Mouse (Mus musculus) MEL (cell line): ENCODE data around the gene Lrp10. TPM values are rescaled to one million over a fixed set of nuclear protein-coding genes. Genes with fewer than 3 reads are reported as not detected.

Experiments
- DNase-seq: peaks from one replicate; pipeline ENCODE4 v3.0.0; 2011; ENCODE audit warnings: low read depth, low spot score
- H3K27ac ChIP-seq: 2 replicates; pipeline ENCODE4 v1.5.1; 2012; ENCODE audit warnings: low read depth, mild to moderate bottlenecking, control low read depth, low read length, moderate library complexity; ENCODE audit not compliant: control insufficient read depth
- H3K27me3 ChIP-seq, 2 experiments: fragments of 150-350 bp in 1 of 2; sonication (generic) in 1 of 2; 2 replicates each; pipeline ENCODE4 v1.6.1; 2012; ENCODE audit warnings: low read length in 2 of 2, mild to moderate bottlenecking in 2 of 2, improper control_type of control experiment in 1 of 2, moderate library complexity in 1 of 2; ENCODE audit not compliant: insufficient read depth in 2 of 2, control insufficient read depth in 1 of 2
- H3K36me3 ChIP-seq, 2 experiments: 2 replicates each; pipeline ENCODE4 v1.6.1; 2012 to 2014; ENCODE audit warnings: low read length in 2 of 2, improper control_type of control experiment in 1 of 2, inconsistent platforms in 1 of 2, mild to moderate bottlenecking in 1 of 2; ENCODE audit not compliant: insufficient read depth in 2 of 2, control insufficient read depth in 1 of 2
- H3K4me1 ChIP-seq, 2 experiments: fragments of 150-350 bp in 1 of 2; sonication (generic) in 1 of 2; 2 replicates each; pipeline ENCODE4 v1.6.1; 2012; ENCODE audit warnings: low read length in 2 of 2, improper control_type of control experiment in 1 of 2, mild to moderate bottlenecking in 1 of 2; ENCODE audit not compliant: insufficient read depth in 2 of 2, control insufficient read depth in 1 of 2
- H3K4me3 ChIP-seq, 2 experiments: fragments of 150-350 bp in 1 of 2; sonication (generic) in 1 of 2; 2 replicates each; pipeline ENCODE4 v1.5.1; 2012; ENCODE audit warnings: low read depth in 2 of 2, low read length in 2 of 2, mild to moderate bottlenecking in 2 of 2, moderate library complexity in 2 of 2, control low read depth in 1 of 2, improper control_type of control experiment in 1 of 2; ENCODE audit not compliant: control insufficient read depth in 1 of 2, insufficient read depth in 1 of 2
- H3K79me2 ChIP-seq: 2 replicates; pipeline ENCODE4 v1.6.1; 2012; ENCODE audit warnings: mild to moderate bottlenecking, low read length, moderate library complexity; ENCODE audit not compliant: control insufficient read depth, poor library complexity, insufficient read depth
- H3K9ac ChIP-seq: 2 replicates; pipeline ENCODE4 v1.6.1; 2012; ENCODE audit warnings: low read depth, mild to moderate bottlenecking, control low read depth, low read length, moderate library complexity; ENCODE audit not compliant: control insufficient read depth, poor library complexity, severe bottlenecking
- H3K9me3 ChIP-seq: fragments of 150-350 bp; sonication (generic); replicated peaks from 2 replicates; pipeline ENCODE4 v1.6.1; 2012; ENCODE audit warnings: mild to moderate bottlenecking, low read length, improper control_type of control experiment, moderate library complexity; ENCODE audit not compliant: insufficient read depth
- BHLHE40 ChIP-seq: IDR thresholded peaks from 2 replicates; pipeline ENCODE4 v1.6.1; 2012; ENCODE audit warnings: low read depth, mild to moderate bottlenecking, inconsistent platforms, low read length, improper control_type of control experiment, borderline replicate concordance
- CHD1 ChIP-seq: IDR thresholded peaks from 2 replicates; pipeline ENCODE4 v1.6.1; 2012; ENCODE audit warnings: low read depth, mild to moderate bottlenecking, inconsistent platforms, low read length, improper control_type of control experiment
- CHD2 ChIP-seq: IDR thresholded peaks from 2 replicates; pipeline ENCODE4 v1.6.1; 2011; ENCODE audit warnings: low read length, improper control_type of control experiment
- E2F4 ChIP-seq: IDR thresholded peaks from 2 replicates; pipeline ENCODE4 v1.6.1; 2011; ENCODE audit warnings: low read depth, low read length, improper control_type of control experiment, borderline replicate concordance
- ELF1 ChIP-seq: IDR thresholded peaks from 2 replicates; pipeline ENCODE4 v1.6.1; 2014; ENCODE audit warnings: low read depth, mild to moderate bottlenecking, inconsistent platforms, low read length, improper control_type of control experiment, moderate library complexity
- GABPA ChIP-seq: IDR thresholded peaks from 2 replicates; pipeline ENCODE4 v1.6.1; 2012; ENCODE audit warnings: low read depth, mild to moderate bottlenecking, inconsistent platforms, low read length, improper control_type of control experiment, moderate library complexity
- HCFC1 ChIP-seq: IDR thresholded peaks from 2 replicates; pipeline ENCODE4 v1.6.1; 2012; ENCODE audit warnings: low read depth, mild to moderate bottlenecking, inconsistent platforms, low read length, improper control_type of control experiment, moderate library complexity
- KAT2A ChIP-seq: conservative IDR thresholded peaks from 2 replicates; pipeline ENCODE4 v1.6.1; 2012; ENCODE audit warnings: low read depth, low read length, improper control_type of control experiment, inconsistent platforms
- MAFK ChIP-seq: IDR thresholded peaks from 2 replicates; pipeline ENCODE4 v1.6.1; 2011; ENCODE audit warnings: low read depth, mild to moderate bottlenecking, low read length, improper control_type of control experiment, borderline replicate concordance
- MAX ChIP-seq: IDR thresholded peaks from 2 replicates; pipeline ENCODE4 v1.6.1; 2011; ENCODE audit warnings: low read length, improper control_type of control experiment
- MAZ ChIP-seq: IDR thresholded peaks from 2 replicates; pipeline ENCODE4 v1.6.1; 2012; ENCODE audit warnings: low read depth, mild to moderate bottlenecking, inconsistent platforms, low read length, improper control_type of control experiment
- MEF2A ChIP-seq: IDR thresholded peaks from 2 replicates; pipeline ENCODE4 v1.6.1; 2014; ENCODE audit warnings: low read depth, mild to moderate bottlenecking, inconsistent platforms, low read length, improper control_type of control experiment; ENCODE audit not compliant: poor library complexity, insufficient replicate concordance, severe bottlenecking; ENCODE audit errors: extremely low read depth
- MYC ChIP-seq: IDR thresholded peaks from 2 replicates; pipeline ENCODE4 v1.6.1; 2011; ENCODE audit warnings: low read depth, mild to moderate bottlenecking, low read length, improper control_type of control experiment, moderate library complexity
- NELFE ChIP-seq: IDR thresholded peaks from 2 replicates; pipeline ENCODE4 v1.6.1; 2011; ENCODE audit warnings: low read depth, low read length, improper control_type of control experiment
- NRF1 ChIP-seq: IDR thresholded peaks from 2 replicates; pipeline ENCODE4 v1.6.1; 2014; ENCODE audit warnings: low read depth, mild to moderate bottlenecking, inconsistent platforms, low read length, improper control_type of control experiment, moderate library complexity; ENCODE audit not compliant: poor library complexity, insufficient read depth, severe bottlenecking
- POLR2AphosphoS2 ChIP-seq: IDR thresholded peaks from 2 replicates; pipeline ENCODE4 v1.6.1; 2011; ENCODE audit warnings: low read length, improper control_type of control experiment
- POLR2AphosphoS5 ChIP-seq: IDR thresholded peaks from 2 replicates; pipeline ENCODE4 v1.6.1; 2012; ENCODE audit warnings: low read depth, borderline replicate concordance, mild to moderate bottlenecking, inconsistent platforms, low read length, moderate library complexity, mixed read lengths
- RAD21 ChIP-seq: IDR thresholded peaks from 2 replicates; pipeline ENCODE4 v1.6.1; 2011; ENCODE audit warnings: mild to moderate bottlenecking, low read depth, low read length, improper control_type of control experiment
- RCOR1 ChIP-seq: IDR thresholded peaks from 2 replicates; pipeline ENCODE4 v1.6.1; 2012; ENCODE audit warnings: low read depth, mild to moderate bottlenecking, inconsistent platforms, low read length, improper control_type of control experiment
- SIN3A ChIP-seq: IDR thresholded peaks from 2 replicates; pipeline ENCODE4 v1.6.1; 2012; ENCODE audit warnings: low read length, improper control_type of control experiment, inconsistent platforms
- SMC3 ChIP-seq: IDR thresholded peaks from 2 replicates; pipeline ENCODE4 v1.6.1; 2011; ENCODE audit warnings: low read depth, low read length, improper control_type of control experiment
- TAL1 ChIP-seq: IDR thresholded peaks from 2 replicates; pipeline ENCODE4 v1.6.1; 2012; ENCODE audit warnings: mild to moderate bottlenecking, inconsistent platforms, low read length, moderate library complexity, mixed read lengths
- TBP ChIP-seq: IDR thresholded peaks from 2 replicates; pipeline ENCODE4 v1.8.0; 2011; ENCODE audit warnings: low read depth, low read length, improper control_type of control experiment
- UBTF ChIP-seq: IDR thresholded peaks from 2 replicates; pipeline ENCODE4 v1.6.1; 2012; ENCODE audit warnings: low read depth, mild to moderate bottlenecking, inconsistent platforms, low read length, improper control_type of control experiment, moderate library complexity, borderline replicate concordance; ENCODE audit not compliant: insufficient read depth
- USF2 ChIP-seq, 2 experiments: IDR thresholded peaks; 2 replicates each; pipeline ENCODE4 v1.6.1; 2011 to 2012; ENCODE audit warnings: improper control_type of control experiment in 2 of 2, low read length in 2 of 2, borderline replicate concordance in 1 of 2, inconsistent platforms in 1 of 2, low read depth in 1 of 2, mild to moderate bottlenecking in 1 of 2; ENCODE audit not compliant: insufficient read depth in 1 of 2
- ZKSCAN1 ChIP-seq: IDR thresholded peaks from 2 replicates; pipeline ENCODE4 v1.6.1; 2012; ENCODE audit warnings: low read depth, mild to moderate bottlenecking, inconsistent platforms, low read length, improper control_type of control experiment, moderate library complexity
- ZMIZ1 ChIP-seq: IDR thresholded peaks from 2 replicates; pipeline ENCODE4 v1.6.1; 2012; ENCODE audit warnings: low read depth, mild to moderate bottlenecking, inconsistent platforms, low read length, improper control_type of control experiment, moderate library complexity
- polyA plus RNA-seq, 2 experiments: library from polyadenylated mRNA; stranded (reverse) in 1 of 2; unstranded in 1 of 2; fragments of >175 nt in 1 of 2; fragments of >200 nt in 1 of 2; gene quantifications; 2 replicates each; pipeline versions ENCODE4 v1.2.1 to v1.2.4; 2012; ENCODE audit warnings: low replicate concordance in 2 of 2, low read depth in 1 of 2; ENCODE audit not compliant: insufficient read length in 2 of 2, insufficient read depth in 1 of 2, missing spikeins in 1 of 2
- total RNA-seq: library from RNA; depleted of rRNA; stranded (reverse); fragments of 300-350 nt; gene quantifications from 2 replicates; pipeline ENCODE4 v1.2.3, GENCODE M21; 2012

Lrp10 gene
- total and polyA plus RNA-seq, 3 experiments: 53.6 to 110 TPM; not detected in 1

GRCm38 (mm10) chr14:54454669-54455528, 9.0 kb upstream of the Lrp10 start:
- Histone ChIP-seq H3K36me3 (peaks cover 0 to 4% of the 10 kb centered on the region in 2 experiments; a peak in 2 of 4 replicates), H3K4me1 (peaks cover 6 to 10% of the 10 kb centered on the region in 2 experiments), H3K9ac (no peak overlapping the region), H3K9me3 (no peaks in the 10 kb centered on the region), H3K27ac (no peak overlapping the region), H3K4me3 (no peak overlapping the region), H3K27me3 (no peaks in the 10 kb centered on the region), H3K79me2 (no peaks in the 10 kb centered on the region)
- no peak for DNase-seq
- TF ChIP-seq RCOR1 (0 out of 2 replicates have a peak, but pooled peaks have one; percentile 13), MYC (no peak), TAL1 (peak; percentile 38)

GRCm38 (mm10) chr14:54457907-54458569, 5.9 kb upstream of the Lrp10 start:
- Histone ChIP-seq H3K79me2 (no peaks in the 10 kb centered on the region), H3K9me3 (no peaks in the 10 kb centered on the region), H3K4me1 (peaks cover 7 to 25% of the 10 kb centered on the region in 2 experiments), H3K36me3 (peaks cover 0 to 9% of the 10 kb centered on the region in 2 experiments; a peak in 2 of 4 replicates), H3K27me3 (no peaks in the 10 kb centered on the region), H3K9ac (peak overlapping the region; percentile 13), H3K27ac (peak overlapping the region; percentile 57), H3K4me3 (peak overlapping the region; percentile 22 to 27)
- peak; percentile 84 for DNase-seq
- no peak for TF ChIP-seq MEF2A
- TF ChIP-seq ZMIZ1: no peak
- TF ChIP-seq E2F4: no peak
- no peak for TF ChIP-seq POLR2AphosphoS2
- TF ChIP-seq MAZ: no peak
- TF ChIP-seq ZKSCAN1: no peak
- peak in 1 of 2 experiments; percentile 80; a peak in 2 of 4 replicates for TF ChIP-seq USF2 (IDR thresholded peaks at IDR 0.05; ENCODE audit: borderline replicate concordance in 1 of 2, insufficient read depth in 1 of 2, low read depth in 1 of 2, low read length in 2 of 2)
- peak; percentile 88 for TF ChIP-seq MYC
- no peak for TF ChIP-seq NRF1
- TF ChIP-seq BHLHE40: peak; percentile 79; the same call in 1 of the 2 replicates
- peak; percentile 59; the same call in 1 of the 2 replicates for TF ChIP-seq ELF1
- peak; percentile 82 for TF ChIP-seq MAX
- TF ChIP-seq MAFK: no peak; the same call in 1 of the 2 replicates
- TF ChIP-seq GABPA: no peak
- no peak for TF ChIP-seq POLR2AphosphoS5
- peak; percentile 62; the same call in 1 of the 2 replicates for TF ChIP-seq SIN3A
- no peak for TF ChIP-seq KAT2A
- TF ChIP-seq SMC3: no peak
- TF ChIP-seq NELFE: no peak
- peak; percentile 60; the same call in 1 of the 2 replicates for TF ChIP-seq TBP
- no peak for TF ChIP-seq RAD21
- TF ChIP-seq HCFC1: 0 out of 2 replicates have a peak, but pooled peaks have one; percentile 38
- TF ChIP-seq UBTF: no peak
- TF ChIP-seq CHD2: no peak
- TF ChIP-seq CHD1: no peak
